Mouse (Mus musculus) embryonic fibroblast, embryonic 13.5 days (primary cell): Measurements from ENCODE around the gene Trim15.

Experiments used
- CTCF ChIP-seq: IDR thresholded peaks from 2 replicates; pipeline ENCODE4 v1.5.1; 2011; ENCODE audit warnings: mild to moderate bottlenecking, control low read depth, low read length, moderate library complexity, borderline replicate concordance; ENCODE audit not compliant: insufficient read depth
- POLR2A ChIP-seq: IDR thresholded peaks from 2 replicates; pipeline ENCODE4 v1.6.1; 2011; ENCODE audit warnings: low read depth, mild to moderate bottlenecking, control low read depth, low read length, moderate library complexity

GRCm38 (mm10) chr17:36848911-36849310 lies 18.1 kb downstream of the Trim15 start:
- TF ChIP-seq POLR2A (no peak), CTCF (no peak)
